Mouse (Mus musculus): Measurements from ENCODE around the gene Smim27.

Gene Smim27

GRCm38 (mm10) chr4:40269430-40270032, at the start of gene Smim27, which contains the start of gene Topors:
TSS of gene Smim27 (plus strand) at chr4:40269579.
TSS of gene Topors (minus strand) at chr4:40269850.
- DNase-seq = peak; percentile 97

- DNase-seq = no peak
These were observed 48.9 kb upstream of the Smim27 start for GRCm38 (mm10) chr4:40220437-40220836.

- DNase-seq = peak; percentile 35 to 37
These were observed 48.2 kb upstream of the Smim27 start for GRCm38 (mm10) chr4:40221004-40221760.

GRCm38 (mm10) chr4:40221876-40222585, 47.3 kb upstream of the Smim27 start:
- DNase-seq = no peak

- no peak for DNase-seq
These were observed 43.3 kb upstream of the Smim27 start for GRCm38 (mm10) chr4:40226095-40226494.

DNA sequence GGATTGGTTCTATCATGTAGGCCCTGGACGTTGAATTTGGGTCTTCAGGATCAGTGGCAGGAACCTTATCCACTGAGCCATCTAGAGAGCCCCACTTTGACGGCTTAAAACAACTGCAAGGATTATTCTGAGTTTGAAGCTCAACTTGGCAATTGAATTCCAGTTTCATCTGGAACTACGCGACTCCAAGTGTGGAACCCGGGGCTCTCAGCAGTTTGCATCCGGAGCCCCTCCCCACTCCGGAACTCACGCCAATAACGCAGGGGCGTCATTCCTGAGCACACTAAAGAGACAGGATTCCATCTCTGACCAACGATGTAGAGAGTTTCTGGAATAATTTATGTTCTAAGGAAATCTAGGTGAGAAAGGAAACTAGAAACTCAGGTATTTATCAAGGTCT, 42.2 kb upstream of the Smim27 start:
- DNase-seq = no peak

DNA sequence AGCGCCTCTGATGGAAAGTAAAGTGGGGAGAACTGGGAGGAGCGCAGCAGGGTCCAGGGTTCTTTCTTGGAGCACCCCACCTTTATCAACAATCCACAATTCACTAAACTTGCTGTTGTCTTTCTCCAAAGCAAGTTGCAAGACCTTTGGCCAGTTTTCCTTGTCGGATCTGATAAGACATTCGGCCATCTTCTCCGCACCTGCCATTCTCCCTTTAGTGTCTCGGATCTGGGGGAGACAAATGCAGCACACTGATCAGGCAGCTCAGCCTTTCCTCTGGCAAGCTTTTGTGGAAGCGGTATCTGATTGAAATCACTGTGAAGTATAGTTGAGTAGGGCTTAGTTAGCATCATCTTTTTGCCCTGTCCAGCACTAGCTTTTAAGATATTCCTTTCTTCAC, 41.5 kb upstream of the Smim27 start:
- DNase-seq = no peak

GRCm38 (mm10) chr4:40229723-40230122, 39.7 kb upstream of the Smim27 start:
- DNase-seq = no peak

- no peak for DNase-seq
These were observed 36.2 kb upstream of the Smim27 start for GRCm38 (mm10) chr4:40233062-40233664.

GRCm38 (mm10) chr4:40234256-40234655, 35.1 kb upstream of the Smim27 start:
- no peak for DNase-seq

DNA sequence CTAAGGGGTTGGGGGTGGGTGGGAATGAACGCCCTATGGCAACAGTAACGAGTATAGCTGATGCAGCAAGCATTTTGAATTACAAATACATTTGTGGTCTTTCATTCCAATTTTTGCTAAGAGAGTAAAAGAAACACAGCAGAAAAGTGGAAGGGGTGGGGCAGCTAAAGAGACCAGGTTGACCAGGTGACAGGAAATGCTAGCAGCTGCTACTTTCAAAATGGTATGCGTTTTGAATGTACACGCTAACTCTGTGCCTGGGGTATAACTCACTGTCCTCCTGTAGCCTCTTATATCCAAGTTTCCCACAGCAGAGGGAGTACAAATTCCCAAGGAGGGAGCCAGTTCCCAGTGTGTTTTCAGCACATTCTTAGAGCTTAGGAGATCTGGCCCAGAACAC, 32.5 kb upstream of the Smim27 start:
- no peak for DNase-seq

- peak; percentile 92 to 93 for DNase-seq
These were observed 30.6 kb upstream of the Smim27 start for GRCm38 (mm10) chr4:40238483-40239408.

DNA sequence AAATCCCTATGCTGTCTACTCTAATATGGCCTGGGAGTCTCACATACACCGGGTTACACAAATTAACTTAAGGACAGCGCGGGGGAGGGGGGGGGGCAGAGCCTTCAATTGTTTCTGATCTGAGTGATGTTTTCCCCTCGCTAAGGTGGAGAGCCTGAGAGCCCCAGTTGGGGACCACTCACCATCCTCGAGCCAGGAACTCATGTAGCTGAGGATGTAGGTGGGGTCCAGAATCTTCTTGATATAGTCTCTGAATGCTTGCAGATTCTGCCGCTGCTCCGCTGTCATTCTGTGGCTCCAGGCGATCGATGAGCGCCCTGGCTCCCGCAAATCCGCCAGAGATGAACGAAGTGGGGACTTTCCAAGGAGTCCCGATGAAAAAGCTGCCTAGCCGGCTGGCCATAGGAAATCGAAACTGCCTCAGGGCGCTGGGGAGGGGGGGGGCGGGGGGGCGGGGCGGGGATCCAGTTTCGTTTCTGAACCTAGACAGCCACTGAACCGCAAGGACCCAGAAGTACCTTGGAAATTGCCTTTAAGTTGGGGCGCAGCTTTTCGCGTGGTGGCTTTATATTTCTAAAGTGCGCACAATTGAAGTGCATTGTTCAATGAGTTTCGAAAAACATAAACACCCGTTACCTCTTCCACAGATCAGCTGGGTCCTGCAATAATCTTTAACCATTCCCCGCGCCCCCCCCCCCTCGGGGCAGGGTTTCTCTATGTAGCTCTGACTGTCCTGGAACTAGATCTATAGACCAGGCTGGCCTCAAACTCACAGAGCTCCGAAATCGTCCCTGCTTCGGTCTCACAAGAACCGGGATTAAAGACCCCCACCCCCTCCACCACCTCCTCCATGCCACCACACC, 29.7 kb upstream of the Smim27 start, which contains the start of gene Ddx58:
Ddx58 (minus strand) TSS at position 420 of the 863 bp plus-strand sequence.
- peak; percentile 20 to 58 for DNase-seq

- DNase-seq = no peak
These were observed 29.1 kb upstream of the Smim27 start for GRCm38 (mm10) chr4:40240272-40240744.

- peak in 1 of 2 experiments; percentile 29 for DNase-seq
These were observed 27.5 kb upstream of the Smim27 start for GRCm38 (mm10) chr4:40241928-40242327.

DNA sequence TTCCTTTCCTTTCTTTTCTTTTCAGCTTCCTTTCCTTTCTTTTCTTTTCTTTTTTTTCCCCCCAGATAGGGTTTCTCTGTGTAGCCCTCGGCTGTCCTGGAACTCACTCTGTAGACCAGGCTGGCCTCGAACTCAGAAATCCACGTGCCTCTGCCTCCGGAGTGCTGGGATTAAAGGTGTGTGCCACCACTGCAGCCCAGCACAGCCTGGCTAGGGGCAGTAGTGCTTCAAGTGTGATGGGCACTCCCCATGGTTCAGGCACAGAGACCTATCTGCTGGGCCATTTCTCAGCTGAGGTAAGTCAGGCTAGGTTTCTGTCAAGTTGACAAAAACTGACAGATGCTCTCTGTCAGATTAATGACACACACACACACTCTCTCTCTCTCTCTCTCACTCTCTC, 26.4 kb upstream of the Smim27 start:
- DNase-seq = no peak

- no peak for DNase-seq
These were observed 25.3 kb upstream of the Smim27 start for GRCm38 (mm10) chr4:40244035-40244434.

DNA sequence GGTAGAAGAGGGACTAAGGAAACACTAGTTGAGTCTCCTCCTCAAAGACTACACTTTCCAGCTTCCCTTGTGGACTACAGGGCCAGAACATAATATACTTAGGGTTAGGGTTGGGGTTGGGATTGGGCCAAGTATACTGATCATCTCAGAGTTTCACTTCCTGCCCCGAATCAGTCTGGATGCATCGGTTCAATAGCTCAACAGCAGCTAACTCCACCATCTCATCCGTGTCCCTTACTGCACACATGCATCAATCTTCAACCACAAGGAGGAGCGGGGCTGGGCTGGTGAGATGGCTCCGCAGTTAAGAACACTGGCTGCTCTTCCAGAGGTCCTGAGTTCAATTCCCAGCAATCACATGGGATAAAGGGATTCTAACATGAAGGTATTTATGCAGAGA, 18.4 kb upstream of the Smim27 start:
- DNase-seq = no peak

DNA sequence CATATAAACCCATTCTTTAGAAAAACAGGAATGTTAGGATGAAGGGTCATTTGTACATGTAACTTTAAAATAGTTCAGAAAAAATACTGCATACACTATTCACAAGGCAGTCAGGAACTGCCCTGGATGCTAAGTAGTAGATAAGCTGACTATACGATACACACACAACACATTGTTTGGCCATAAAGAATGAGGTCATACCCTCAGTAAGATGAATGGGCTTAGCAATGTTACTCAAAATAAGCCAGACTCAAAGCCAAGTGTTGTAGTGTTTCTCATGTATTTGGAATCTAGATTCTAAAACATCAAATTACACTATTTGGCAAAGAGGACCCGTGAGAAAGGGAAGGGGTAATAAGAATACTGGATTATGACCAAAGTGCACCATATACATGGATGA, 15.6 kb upstream of the Smim27 start:
- DNase-seq = no peak

DNA sequence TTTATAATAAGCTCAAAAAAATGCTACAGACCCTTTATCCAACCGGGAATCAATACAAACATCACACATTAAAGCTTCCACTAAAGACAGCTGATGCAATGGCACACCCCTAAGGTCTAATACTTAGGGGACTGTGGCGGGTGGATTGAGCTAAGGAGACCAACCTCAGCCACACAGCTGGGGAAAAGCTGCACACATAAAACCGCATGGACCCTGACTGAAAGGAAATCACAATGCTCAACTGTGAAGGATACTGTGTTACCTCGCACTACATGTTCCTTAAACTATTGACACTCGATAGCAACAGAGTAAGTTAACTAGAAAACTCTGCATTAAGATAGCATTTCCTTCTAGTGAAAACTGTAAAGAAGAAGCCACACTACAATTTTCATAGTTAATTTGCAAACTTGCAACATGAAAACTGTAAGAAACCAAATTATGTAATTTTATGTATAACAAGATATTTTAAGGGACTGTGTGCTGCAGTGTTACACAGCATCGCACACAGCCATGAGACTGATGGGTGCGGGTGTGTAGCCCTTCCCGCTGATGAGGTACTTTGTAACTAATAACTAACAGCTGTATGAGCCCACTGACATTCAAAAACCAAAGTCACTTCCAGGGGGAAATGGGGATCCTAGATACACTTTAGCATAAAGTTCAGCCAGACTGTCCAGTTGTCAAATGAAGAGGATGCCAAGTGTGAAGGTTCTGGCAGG, 14.8 kb upstream of the Smim27 start:
- DNase-seq = no peak
